Mouse (Mus musculus) C2C12 (cell line): ENCODE data around the gene Trove2.

Experiments
- CEBPB ChIP-seq: IDR thresholded peaks from one replicate; pipeline ENCODE4 v1.6.1; 2011; ENCODE audit warnings: low read depth, mild to moderate bottlenecking, control low read depth, moderate library complexity
- CTCF ChIP-seq: IDR thresholded peaks from one replicate; pipeline ENCODE4 v1.5.1; 2011; ENCODE audit not compliant: control insufficient read depth, insufficient read depth, insufficient read length
- FOSL1 ChIP-seq: IDR thresholded peaks from one replicate; pipeline ENCODE4 v1.8.0; 2011; ENCODE audit warnings: mild to moderate bottlenecking, low read length; ENCODE audit not compliant: poor library complexity, insufficient read depth, severe bottlenecking
- MAX ChIP-seq: IDR thresholded peaks from one replicate; pipeline ENCODE4 v1.6.1; 2011; ENCODE audit warnings: mild to moderate bottlenecking, control low read depth
- MYOD1 ChIP-seq: IDR thresholded peaks from one replicate; pipeline ENCODE4 v1.6.1; 2011; ENCODE audit warnings: low read depth; ENCODE audit not compliant: control insufficient read depth, insufficient read length
- MYOG ChIP-seq: IDR thresholded peaks from one replicate; pipeline ENCODE4 v1.6.1; 2011; ENCODE audit not compliant: control insufficient read depth, insufficient read length; ENCODE audit errors: extremely low read depth
- USF1 ChIP-seq: IDR thresholded peaks from one replicate; pipeline ENCODE4 v1.6.1; 2011; ENCODE audit warnings: low read depth, mild to moderate bottlenecking, control low read depth, moderate library complexity

- TF ChIP-seq CTCF (no peak), MAX (no peak), MYOD1 (no peak), USF1 (no peak), MYOG (no peak), FOSL1 (no peak), CEBPB (no peak)
Measured at GRCm38 (mm10) chr1:143762159-143762558, 14.7 kb downstream of the Trove2 start.
